Mouse (Mus musculus) ES-E14 (cell line): ENCODE results near the gene Pkd2l1. TPM values are rescaled to one million over a fixed set of nuclear protein-coding genes. Genes with fewer than 3 reads are reported as not detected.

Experiments
- DNase-seq: peaks from one replicate; pipeline ENCODE4 v3.0.0-alpha.2; 2013; ENCODE audit warnings: low read depth, low spot score
- H3K27ac ChIP-seq: 2 replicates; pipeline ENCODE4 v1.5.1; 2012; ENCODE audit warnings: low read depth, mild to moderate bottlenecking, low read length, moderate library complexity, mixed read lengths; ENCODE audit not compliant: poor library complexity, insufficient read depth, severe bottlenecking
- H3K36me3 ChIP-seq: 2 replicates; pipeline ENCODE4 v1.6.1; 2012; ENCODE audit warnings: mild to moderate bottlenecking, low read length, moderate library complexity, mixed read lengths; ENCODE audit not compliant: control insufficient read depth, poor library complexity, insufficient read depth, severe bottlenecking
- H3K4me1 ChIP-seq, 2 experiments: fragments of 150-350 bp in 1 of 2; sonication (generic) in 1 of 2; 2 replicates each; pipeline ENCODE4 v1.6.1; 2012; ENCODE audit warnings: low read length in 2 of 2, mild to moderate bottlenecking in 1 of 2, mixed read lengths in 1 of 2; ENCODE audit not compliant: control insufficient read depth in 2 of 2, insufficient read depth in 2 of 2, poor library complexity in 1 of 2
- H3K4me3 ChIP-seq, 2 experiments: fragments of 150-350 bp in 1 of 2; sonication (generic) in 1 of 2; 2 replicates each; pipeline ENCODE4 v1.5.1; 2012; ENCODE audit warnings: low read length in 2 of 2, low read depth in 1 of 2, mild to moderate bottlenecking in 1 of 2, mixed read lengths in 1 of 2; ENCODE audit not compliant: insufficient read depth in 1 of 2, poor library complexity in 1 of 2, severe bottlenecking in 1 of 2
- H3K9ac ChIP-seq: 2 replicates; pipeline ENCODE4 v1.6.1; 2012; ENCODE audit warnings: low read depth, mild to moderate bottlenecking, low read length, mixed read lengths; ENCODE audit not compliant: poor library complexity, insufficient read depth, severe bottlenecking
- H3K9me3 ChIP-seq: fragments of 150-350 bp; sonication (generic); 2 replicates; pipeline ENCODE4 v1.6.1; 2012; ENCODE audit warnings: low read depth, mild to moderate bottlenecking, low read length; ENCODE audit not compliant: control insufficient read depth, insufficient read depth
- CHD2 ChIP-seq: IDR thresholded peaks from 2 replicates; pipeline ENCODE4 v1.6.1; 2014; ENCODE audit warnings: mild to moderate bottlenecking, low read depth, low read length, inconsistent platforms
- HCFC1 ChIP-seq: IDR thresholded peaks from 2 replicates; pipeline ENCODE4 v1.6.1; 2012; ENCODE audit warnings: low read length, inconsistent platforms, borderline replicate concordance; ENCODE audit not compliant: insufficient read depth
- MAFK ChIP-seq: IDR thresholded peaks from 2 replicates; pipeline ENCODE4 v1.6.1; 2014; ENCODE audit warnings: mild to moderate bottlenecking, low read depth, low read length, inconsistent platforms; ENCODE audit not compliant: insufficient read depth
- ZC3H11A ChIP-seq: IDR thresholded peaks from 2 replicates; pipeline ENCODE4 v1.6.1; 2012; ENCODE audit warnings: low read depth, mild to moderate bottlenecking, inconsistent platforms, low read length, borderline replicate concordance
- ZNF384 ChIP-seq: IDR thresholded peaks from 2 replicates; pipeline ENCODE4 v1.6.1; 2012; ENCODE audit warnings: low read depth, low read length, inconsistent platforms
- in situ Hi-C, 2 experiments: fragments of 600-800 bp; cut with MboI; formaldehyde crosslinking; loops; one replicate each; pipeline ENCODE4 v1.15.1; 2025; ENCODE audit warnings: low sequenced_read_pairs in 2 of 2, inconsistent platforms in 1 of 2; ENCODE audit not compliant: unreplicated experiment in 2 of 2
- total RNA-seq: library from RNA; depleted of rRNA; stranded (reverse); fragments of 300-350 nt; gene quantifications from 2 replicates; pipeline ENCODE4 v1.2.3, GENCODE M21; 2012

Gene Pkd2l1
- total RNA-seq, 1 experiment = 2.4 TPM

DNA sequence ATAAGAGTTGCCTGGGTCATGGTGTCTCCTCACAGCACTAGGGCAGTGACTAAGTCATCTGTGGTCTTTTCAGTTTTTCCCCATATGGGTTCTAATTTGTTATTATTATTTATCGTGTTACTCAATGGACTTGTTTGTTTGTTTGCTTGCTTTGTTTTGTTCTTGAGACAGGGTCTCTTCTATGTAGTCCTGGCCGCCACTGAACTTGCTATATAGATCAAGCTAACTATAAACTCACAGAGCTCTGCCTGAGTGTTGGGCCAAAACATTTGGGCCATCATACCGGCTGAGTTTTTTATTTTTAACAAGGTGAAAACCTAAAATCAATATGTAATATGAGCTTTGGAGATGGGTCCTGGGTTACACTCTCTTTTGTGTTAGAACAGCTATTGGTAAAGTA, 32.9 kb downstream of the Pkd2l1 start:
- H3K36me3 ChIP-seq = no peaks in the 10 kb centered on the region
- H3K9me3 ChIP-seq = no peaks in the 10 kb centered on the region
- H3K4me1 ChIP-seq = peaks cover 0 to 4% of the 10 kb centered on the region in 2 experiments; a peak in 1 of 4 replicates
- TF ChIP-seq MAFK (no peak), HCFC1 (no peak), ZC3H11A (no peak), ZNF384 (no peak), CHD2 (no peak)
- H3K9ac ChIP-seq = no peak overlapping the region
- no peak for DNase-seq
- no peak overlapping the region for H3K4me3 ChIP-seq
- in situ Hi-C loops = no loop called here
- no peak overlapping the region for H3K27ac ChIP-seq

DNA sequence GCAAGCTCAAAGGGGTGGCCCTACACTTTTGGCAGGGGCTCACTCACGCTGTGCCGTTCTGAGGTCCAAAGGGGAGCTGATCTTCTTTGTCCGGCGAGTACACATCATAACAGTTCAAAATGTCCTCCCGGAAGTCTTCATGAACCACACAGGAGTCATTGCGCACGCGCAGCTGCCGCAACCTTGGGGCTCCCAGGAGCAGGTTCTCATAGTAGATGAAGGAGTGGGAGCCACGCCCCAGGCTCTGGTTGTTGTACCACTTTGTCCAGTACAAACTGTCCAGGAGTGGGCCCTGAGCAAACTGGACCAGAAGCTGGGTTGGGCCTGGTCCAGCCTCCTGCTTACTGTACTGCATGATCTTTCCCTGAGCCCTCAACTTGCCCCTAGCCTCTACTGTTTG, 35.2 kb downstream of the Pkd2l1 start:
- H3K27ac ChIP-seq = no peak overlapping the region
- DNase-seq = no peak
- H3K9me3 ChIP-seq = no peaks in the 10 kb centered on the region
- H3K9ac ChIP-seq = no peak overlapping the region
- H3K4me1 ChIP-seq = peaks cover 0 to 9% of the 10 kb centered on the region in 2 experiments; a peak in 2 of 4 replicates
- in situ Hi-C loops = no loop called here
- no peak overlapping the region for H3K4me3 ChIP-seq
- TF ChIP-seq ZC3H11A (no peak), CHD2 (no peak), MAFK (no peak), ZNF384 (no peak), HCFC1 (no peak)
- H3K36me3 ChIP-seq = no peaks in the 10 kb centered on the region

DNA sequence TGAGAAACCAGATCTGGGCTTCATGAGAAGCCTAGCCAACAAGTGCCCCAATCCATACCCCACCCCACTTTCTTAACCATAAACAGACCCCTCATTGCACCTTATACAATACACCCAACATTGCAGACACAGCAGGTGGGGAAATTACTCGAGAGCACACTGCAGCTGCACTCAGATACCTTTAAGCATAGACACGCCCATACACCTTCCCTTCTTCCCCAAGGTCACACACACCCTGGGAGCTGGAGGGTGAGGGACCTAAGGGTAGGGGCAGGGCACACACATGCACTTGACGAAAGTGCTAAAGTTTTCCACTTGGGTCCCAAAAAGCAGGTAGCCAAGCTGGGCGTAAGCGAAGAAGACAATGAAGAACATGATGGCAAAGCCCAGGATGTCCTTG, 38.5 kb downstream of the Pkd2l1 start:
- Histone ChIP-seq H3K4me1 (peaks cover 0 to 9% of the 10 kb centered on the region in 2 experiments; a peak in 2 of 4 replicates), H3K36me3 (no peaks in the 10 kb centered on the region), H3K4me3 (no peak overlapping the region), H3K27ac (no peak overlapping the region), H3K9ac (no peak overlapping the region), H3K9me3 (no peaks in the 10 kb centered on the region)
- in situ Hi-C loops = no loop called here
- DNase-seq = no peak
- TF ChIP-seq ZC3H11A = no peak
- no peak for TF ChIP-seq ZNF384
- no peak for TF ChIP-seq MAFK
- no peak for TF ChIP-seq CHD2
- no peak for TF ChIP-seq HCFC1

DNA sequence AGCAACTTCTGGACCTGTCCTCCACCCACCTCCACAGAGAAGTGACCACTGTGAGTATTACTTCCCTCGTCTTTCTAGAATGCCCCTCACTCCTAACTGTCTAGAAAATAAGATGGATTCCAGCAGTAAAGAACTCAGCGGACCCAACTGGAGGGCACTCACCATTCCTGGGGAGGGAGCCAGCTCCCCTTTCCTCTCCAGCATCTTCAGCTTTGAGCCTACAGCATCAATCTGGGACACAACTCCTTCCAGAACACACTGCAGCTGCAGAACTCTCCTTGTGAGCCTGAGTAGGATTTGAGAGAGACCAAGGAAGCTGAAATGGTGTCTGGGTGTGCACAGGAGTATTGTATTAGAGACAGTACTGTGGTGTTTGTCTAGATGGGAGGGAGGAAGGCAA, 43.3 kb downstream of the Pkd2l1 start:
- no peak for DNase-seq
- H3K9me3 ChIP-seq = no peaks in the 10 kb centered on the region
- H3K4me3 ChIP-seq = no peak overlapping the region
- TF ChIP-seq MAFK (no peak), ZNF384 (no peak), ZC3H11A (no peak), HCFC1 (no peak), CHD2 (no peak)
- peaks cover 3% of the 10 kb centered on the region; the same call in 1 of the 2 replicates for H3K36me3 ChIP-seq
- no peak overlapping the region for H3K27ac ChIP-seq
- H3K4me1 ChIP-seq = peaks cover 0 to 7% of the 10 kb centered on the region in 2 experiments; a peak in 2 of 4 replicates
- in situ Hi-C loops = no loop called here
- no peak overlapping the region for H3K9ac ChIP-seq

- Histone ChIP-seq H3K4me1 (peaks cover 0 to 2% of the 10 kb centered on the region in 2 experiments; a peak in 1 of 4 replicates), H3K9ac (no peak overlapping the region), H3K9me3 (no peaks in the 10 kb centered on the region), H3K27ac (no peak overlapping the region), H3K4me3 (no peak overlapping the region), H3K36me3 (peaks cover 6% of the 10 kb centered on the region)
- no peak for DNase-seq
- in situ Hi-C loops = no loop called here
- TF ChIP-seq CHD2 (no peak), HCFC1 (no peak), ZNF384 (no peak), ZC3H11A (no peak), MAFK (no peak)
Measured at GRCm38 (mm10) chr19:44148345-44148744, 43.9 kb downstream of the Pkd2l1 start.
